Mouse (Mus musculus) embryo, embryonic 10.5 days (tissue): Measurements from ENCODE around the gene Klk1.

Source experiments
- DNase-seq: peaks from one replicate; pipeline ENCODE4 v3.0.0-alpha.2; 2015; ENCODE audit warnings: low spot score

Gene Klk1

DNA sequence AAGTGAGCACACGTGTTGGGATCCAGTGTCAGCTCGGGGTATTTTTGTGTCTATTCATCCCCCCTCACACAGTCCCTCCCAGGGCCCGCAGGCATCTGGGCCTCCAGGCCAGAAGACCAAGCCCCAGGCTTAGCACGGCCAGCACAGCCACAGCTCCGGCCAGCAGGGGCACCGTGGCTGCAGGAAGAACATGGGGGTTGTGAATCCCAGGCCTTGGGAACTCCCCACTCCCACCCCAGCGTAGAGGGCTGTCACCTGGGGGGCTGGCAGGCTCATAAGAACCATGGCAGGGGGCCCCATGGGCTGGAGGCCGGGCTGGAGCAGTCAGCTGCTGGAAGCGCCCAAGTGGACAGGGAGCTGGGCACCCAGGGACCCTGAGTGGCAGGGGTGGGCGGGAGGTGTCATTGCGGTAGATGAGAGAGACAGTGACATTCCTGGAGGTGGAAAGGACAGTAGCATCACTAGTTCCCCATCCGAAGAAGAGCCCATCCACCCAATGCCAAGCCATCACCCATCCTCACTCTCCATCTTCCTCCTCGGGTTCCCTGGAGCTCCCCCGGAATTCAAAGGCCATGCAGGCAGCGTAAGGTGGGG is 28.0 kb downstream of the Klk1 start:
- no peak for DNase-seq

- no peak for DNase-seq
Observed at GRCm38 (mm10) chr7:44254930-44255329, 29.8 kb downstream of the Klk1 start.

GRCm38 (mm10) chr7:44257278-44257677 is 32.1 kb downstream of the Klk1 start, which contains the start of gene Acp4:
Gene Acp4 (minus strand): TSS chr7:44257378.
- DNase-seq = no peak

GRCm38 (mm10) chr7:44260410-44260809 is 35.2 kb downstream of the Klk1 start:
- no peak for DNase-seq

DNA sequence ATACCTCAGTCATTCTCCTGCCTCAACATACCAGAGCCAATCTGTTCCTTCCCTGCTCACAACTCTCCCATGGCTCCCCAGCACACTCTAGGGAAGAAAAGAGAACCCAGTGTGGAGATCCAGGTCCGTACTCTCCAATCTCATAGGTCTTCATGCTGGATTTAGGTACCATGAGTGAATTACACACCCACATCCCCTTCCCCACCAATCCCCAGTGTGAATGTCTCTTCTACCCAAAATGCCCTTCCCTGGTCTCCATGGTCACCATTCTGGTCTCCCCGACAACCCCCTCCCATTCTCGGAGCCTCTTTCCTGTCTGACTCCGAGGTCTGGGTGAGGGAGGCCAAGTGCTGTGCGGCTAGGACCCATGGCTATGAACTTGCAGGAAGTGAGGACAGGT is 36.0 kb downstream of the Klk1 start, which contains the start of gene Gm15517:
TSS of gene Gm15517 (plus strand) at position 301 of the 400 bp plus-strand sequence.
- no peak for DNase-seq

GRCm38 (mm10) chr7:44262791-44263643 is 37.9 kb downstream of the Klk1 start:
- DNase-seq = peak; percentile 99

- DNase-seq = no peak
Observed at GRCm38 (mm10) chr7:44268117-44268516, 43.0 kb downstream of the Klk1 start.

DNA sequence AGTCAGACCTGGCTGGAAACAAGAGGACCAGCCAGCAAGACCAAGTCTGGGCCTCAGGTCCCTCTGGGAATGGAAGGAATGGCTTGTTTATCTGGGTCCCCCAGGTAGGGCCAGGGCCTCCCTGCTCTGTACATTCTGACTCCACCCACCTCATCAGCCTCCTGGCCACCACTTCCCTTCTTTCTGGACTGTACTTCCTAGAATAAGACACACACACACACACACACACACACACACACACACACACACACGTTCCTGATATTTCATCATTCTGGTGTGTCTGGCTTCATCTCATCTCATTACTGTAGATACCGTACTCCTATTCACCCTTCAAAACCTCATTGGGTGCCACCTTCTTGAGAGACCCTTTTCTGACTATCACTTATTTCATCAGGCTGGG is 44.2 kb downstream of the Klk1 start:
- DNase-seq = no peak

- DNase-seq = no peak
Observed at GRCm38 (mm10) chr7:44271309-44271708, 46.1 kb downstream of the Klk1 start.

DNA sequence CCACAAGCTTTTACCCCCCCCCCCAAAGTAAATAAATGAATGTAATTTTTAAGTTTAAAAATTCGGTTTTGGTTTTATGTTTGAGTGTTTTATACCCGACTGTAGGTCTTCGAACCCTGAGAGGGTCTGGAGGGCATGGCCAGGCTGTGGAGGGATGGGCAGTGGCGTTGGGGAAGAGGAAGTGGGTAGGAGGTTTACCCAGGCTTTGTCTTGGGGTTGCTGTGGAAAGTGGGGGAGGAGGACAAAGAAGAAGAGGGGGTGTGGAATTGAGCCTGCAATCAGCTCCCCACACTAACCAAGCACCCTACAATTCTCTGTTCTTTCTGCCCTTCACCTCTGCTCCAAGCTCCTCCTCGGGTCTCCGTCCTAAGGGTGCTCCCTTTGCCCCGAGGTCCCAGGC is 47.4 kb downstream of the Klk1 start:
- no peak for DNase-seq

DNA sequence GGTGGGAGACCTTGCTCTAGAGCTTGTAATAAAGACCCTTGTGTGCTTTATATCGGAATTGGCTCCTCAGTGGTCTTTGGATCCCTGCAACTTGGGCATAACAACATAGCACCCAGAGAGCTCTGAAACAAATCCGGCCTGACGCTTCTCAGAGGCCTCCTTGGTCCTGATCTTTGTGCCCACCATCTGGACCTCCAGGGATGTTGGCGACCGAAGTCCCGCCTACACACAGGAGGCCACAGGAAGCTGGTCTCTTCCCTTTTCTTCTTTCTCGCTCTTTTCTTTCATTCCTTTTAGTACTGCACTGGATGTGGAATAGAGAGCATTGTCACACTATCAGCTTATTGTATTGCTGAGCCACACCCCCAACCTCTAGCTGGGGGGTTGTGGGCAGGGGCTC is 48.3 kb downstream of the Klk1 start:
- no peak for DNase-seq

GRCm38 (mm10) chr7:44274096-44274495 is 48.9 kb downstream of the Klk1 start:
- DNase-seq = no peak

- DNase-seq = no peak
Observed at GRCm38 (mm10) chr7:44275546-44275945, 50.4 kb downstream of the Klk1 start.

DNA sequence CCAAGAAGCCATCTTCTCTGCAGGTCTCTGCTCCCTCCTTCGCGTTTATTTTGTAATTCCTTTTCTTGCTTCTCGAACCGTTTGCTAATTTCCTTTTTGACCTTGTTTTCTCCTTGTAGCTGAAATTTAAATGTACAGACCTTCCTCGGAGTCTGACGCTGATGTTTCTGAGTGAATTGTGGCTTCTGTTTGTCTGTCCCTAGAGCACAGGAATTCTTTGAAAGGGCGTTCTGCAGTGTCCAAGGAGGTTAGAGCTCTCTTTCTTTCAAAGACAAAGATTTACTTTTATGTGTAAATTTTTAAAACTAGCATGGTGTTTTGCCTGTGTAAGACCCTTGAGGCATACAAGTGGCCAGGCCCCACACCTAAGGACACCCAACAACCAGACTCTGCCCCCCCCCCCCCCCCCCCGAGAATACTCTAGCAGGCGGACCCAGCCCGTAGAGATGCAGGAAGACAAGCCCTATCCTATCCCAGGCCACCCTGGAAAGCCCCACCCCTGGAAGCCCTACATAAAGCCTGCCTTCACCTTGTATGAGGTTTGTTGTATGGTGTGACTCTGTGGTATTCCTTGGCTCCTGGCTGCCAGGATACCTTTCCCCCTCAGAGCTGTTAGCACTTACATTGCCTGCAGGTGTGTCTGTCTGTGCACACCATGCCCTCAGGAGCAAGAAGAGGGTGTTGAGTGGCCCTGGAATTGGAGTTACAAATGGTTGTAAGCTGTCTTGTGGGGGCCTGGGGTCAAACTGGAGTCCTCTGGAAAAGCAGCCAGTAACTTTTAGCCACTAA is 51.5 kb downstream of the Klk1 start:
- no peak for DNase-seq

GRCm38 (mm10) chr7:44277250-44277622 is 52.1 kb downstream of the Klk1 start:
- DNase-seq = peak; percentile 51
